Mouse (Mus musculus) ES-Bruce4 (cell line): ENCODE results near the gene Ankrd28. TPM values are rescaled to one million over a fixed set of nuclear protein-coding genes. Genes with fewer than 3 reads are reported as not detected.

Experiments used
- H3K27ac ChIP-seq: 2 replicates; pipeline ENCODE4 v1.5.1; 2012; ENCODE audit warnings: low read length, inconsistent platforms; ENCODE audit not compliant: insufficient read depth
- H3K27me3 ChIP-seq: 2 replicates; pipeline ENCODE4 v1.6.1; 2012; ENCODE audit warnings: mild to moderate bottlenecking, low read length, inconsistent platforms; ENCODE audit not compliant: control insufficient read depth, poor library complexity, insufficient read depth, severe bottlenecking
- H3K36me3 ChIP-seq: 2 replicates; pipeline ENCODE4 v1.6.1; 2012; ENCODE audit warnings: inconsistent platforms, mild to moderate bottlenecking, low read length, moderate library complexity; ENCODE audit not compliant: control insufficient read depth, poor library complexity, insufficient read depth, severe bottlenecking
- H3K4me1 ChIP-seq: one replicate; pipeline ENCODE4 v1.8.1; 2011; ENCODE audit warnings: low read length; ENCODE audit not compliant: control insufficient read depth, insufficient read depth
- H3K4me3 ChIP-seq: 2 replicates; pipeline ENCODE4 v1.5.1; 2011; ENCODE audit warnings: low read depth, mild to moderate bottlenecking, low read length
- H3K9ac ChIP-seq: 2 replicates; pipeline ENCODE4 v1.6.1; 2012; ENCODE audit warnings: low read depth, mild to moderate bottlenecking, inconsistent platforms; ENCODE audit not compliant: poor library complexity, severe bottlenecking
- H3K9me3 ChIP-seq: replicated peaks from 2 replicates; pipeline ENCODE4 v1.6.1; 2012; ENCODE audit warnings: mild to moderate bottlenecking, low read length, inconsistent platforms; ENCODE audit not compliant: control insufficient read depth, poor library complexity, insufficient read depth, severe bottlenecking
- CTCF ChIP-seq: IDR thresholded peaks from one replicate; pipeline ENCODE4 v1.8.1; 2011; ENCODE audit warnings: low read depth, low read length
- EP300 ChIP-seq: IDR thresholded peaks from 2 replicates; pipeline ENCODE4 v1.6.1; 2011; ENCODE audit warnings: low read depth, low read length; ENCODE audit not compliant: insufficient read depth
- POLR2A ChIP-seq: IDR thresholded peaks from one replicate; pipeline ENCODE4 v1.8.1; 2011; ENCODE audit warnings: low read length; ENCODE audit not compliant: insufficient read depth
- polyA plus RNA-seq: library from polyadenylated mRNA; stranded (reverse); fragments of >200 nt; gene quantifications from 2 replicates; pipeline ENCODE4 v1.2.4, GENCODE M21; 2011; ENCODE audit warnings: low read depth; ENCODE audit not compliant: missing spikeins, insufficient read depth, insufficient read length

Gene Ankrd28
- polyA plus RNA-seq, 1 experiment = 104 TPM

GRCm38 (mm10) chr14:31656386-31656785 is 174.1 kb downstream of the Ankrd28 start:
- H3K27me3 ChIP-seq = no peaks in the 10 kb centered on the region
- no peak overlapping the region for H3K4me3 ChIP-seq
- no peaks in the 10 kb centered on the region for H3K36me3 ChIP-seq
- H3K9me3 ChIP-seq = no peaks in the 10 kb centered on the region
- TF ChIP-seq EP300 (no peak), CTCF (no peak), POLR2A (no peak)
- H3K27ac ChIP-seq = no peak overlapping the region
- H3K4me1 ChIP-seq = no peaks in the 10 kb centered on the region
- H3K9ac ChIP-seq = no peak overlapping the region

GRCm38 (mm10) chr14:31655406-31655805 is 175.0 kb downstream of the Ankrd28 start:
- H3K4me3 ChIP-seq = no peak overlapping the region
- H3K27me3 ChIP-seq = no peaks in the 10 kb centered on the region
- H3K27ac ChIP-seq = no peak overlapping the region
- H3K9me3 ChIP-seq = no peaks in the 10 kb centered on the region; the same call in 1 of the 2 replicates
- no peaks in the 10 kb centered on the region for H3K4me1 ChIP-seq
- H3K36me3 ChIP-seq = no peaks in the 10 kb centered on the region
- TF ChIP-seq EP300 (no peak), POLR2A (no peak), CTCF (no peak)
- no peak overlapping the region for H3K9ac ChIP-seq

- no peak overlapping the region for H3K9ac ChIP-seq
- no peaks in the 10 kb centered on the region for H3K4me1 ChIP-seq
- H3K4me3 ChIP-seq = no peak overlapping the region
- no peak for TF ChIP-seq POLR2A
- no peak for TF ChIP-seq CTCF
- no peak for TF ChIP-seq EP300
- H3K36me3 ChIP-seq = no peaks in the 10 kb centered on the region
- H3K9me3 ChIP-seq = no peaks in the 10 kb centered on the region; the same call in 1 of the 2 replicates
- H3K27me3 ChIP-seq = no peaks in the 10 kb centered on the region
- no peak overlapping the region for H3K27ac ChIP-seq
These were observed 175.6 kb downstream of the Ankrd28 start for GRCm38 (mm10) chr14:31654816-31655215.

- H3K27ac ChIP-seq = no peak overlapping the region
- no peaks in the 10 kb centered on the region for H3K36me3 ChIP-seq
- H3K4me1 ChIP-seq = no peaks in the 10 kb centered on the region
- H3K9ac ChIP-seq = no peak overlapping the region
- H3K27me3 ChIP-seq = no peaks in the 10 kb centered on the region
- TF ChIP-seq POLR2A (no peak), EP300 (no peak), CTCF (no peak)
- H3K9me3 ChIP-seq = no peaks in the 10 kb centered on the region; the same call in 1 of the 2 replicates
- no peak overlapping the region for H3K4me3 ChIP-seq
These were observed 177.2 kb downstream of the Ankrd28 start for GRCm38 (mm10) chr14:31653101-31653875.

- Histone ChIP-seq H3K4me1 (no peaks in the 10 kb centered on the region), H3K9ac (no peak overlapping the region), H3K4me3 (no peak overlapping the region), H3K27me3 (no peaks in the 10 kb centered on the region), H3K27ac (no peak overlapping the region), H3K9me3 (no peaks in the 10 kb centered on the region; the same call in 1 of the 2 replicates), H3K36me3 (no peaks in the 10 kb centered on the region)
- TF ChIP-seq CTCF = no peak
- no peak for TF ChIP-seq EP300
- TF ChIP-seq POLR2A = no peak
These were observed 177.8 kb downstream of the Ankrd28 start for GRCm38 (mm10) chr14:31652624-31653023.

GRCm38 (mm10) chr14:31652106-31652505 is 178.3 kb downstream of the Ankrd28 start:
- H3K27ac ChIP-seq = no peak overlapping the region
- H3K9ac ChIP-seq = no peak overlapping the region
- TF ChIP-seq CTCF (no peak), EP300 (no peak), POLR2A (no peak)
- no peak overlapping the region for H3K4me3 ChIP-seq
- no peaks in the 10 kb centered on the region; the same call in 1 of the 2 replicates for H3K9me3 ChIP-seq
- H3K27me3 ChIP-seq = no peaks in the 10 kb centered on the region
- H3K4me1 ChIP-seq = no peaks in the 10 kb centered on the region
- no peaks in the 10 kb centered on the region for H3K36me3 ChIP-seq
